Mouse (Mus musculus) 3T3-L1 (cell line): Measurements from ENCODE around the gene Ppid.
"Not testable (repeated sequence)": the region's sequence is repeated elsewhere in the genome, so short reads cannot be mapped to it uniquely, and the experiment has no call there.

Source experiments
- DNase-seq: peaks from one replicate; pipeline ENCODE4 v3.0.0-alpha.2; 2015; ENCODE audit warnings: low read depth, low spot score

The Ppid gene

DNA sequence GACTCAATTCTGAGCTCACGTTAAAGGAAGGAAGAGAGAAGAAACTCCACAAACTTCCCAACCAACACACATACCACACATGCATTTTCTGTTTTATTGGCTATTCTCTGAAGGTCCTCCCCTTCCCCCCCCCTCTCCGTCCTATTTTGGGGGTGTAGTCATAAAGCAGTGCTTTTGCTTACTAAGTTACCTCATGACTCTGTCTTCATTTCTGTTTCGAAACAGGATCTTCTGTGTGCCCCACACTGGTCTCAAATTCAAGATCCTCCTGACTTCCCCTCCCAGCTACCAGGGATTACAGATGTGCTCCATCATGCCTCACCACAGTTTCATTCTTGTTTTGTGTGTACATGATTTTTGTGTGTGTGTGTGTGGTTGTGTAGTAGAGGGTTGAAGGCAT, 18.7 kb upstream of the Ppid start:
- no peak for DNase-seq

DNA sequence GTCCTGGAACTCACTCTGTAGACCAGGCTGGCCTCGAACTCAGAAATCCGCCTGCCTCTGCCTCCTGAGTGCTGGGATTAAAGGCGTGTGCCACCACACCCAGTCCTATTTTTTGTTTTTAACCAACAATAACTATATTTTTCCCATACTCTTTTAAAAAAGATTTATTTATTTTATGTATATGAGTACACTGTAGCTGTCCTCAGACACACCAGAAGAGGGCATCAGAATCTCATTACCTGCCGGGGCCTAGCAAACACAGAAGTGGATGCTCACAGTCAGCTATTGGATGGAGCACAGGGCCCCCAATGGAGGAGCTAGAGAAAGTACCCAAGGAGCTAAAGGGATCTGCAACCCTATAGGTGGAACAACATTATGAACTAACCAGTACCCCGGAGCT, 17.8 kb upstream of the Ppid start:
- not testable (repeated sequence) for DNase-seq

- DNase-seq, result no peak
Observed at GRCm38 (mm10) chr3:79574336-79574735, 16.8 kb upstream of the Ppid start.

GRCm38 (mm10) chr3:79575576-79576467, 15.3 kb upstream of the Ppid start:
- DNase-seq, result peak; percentile 24

DNA sequence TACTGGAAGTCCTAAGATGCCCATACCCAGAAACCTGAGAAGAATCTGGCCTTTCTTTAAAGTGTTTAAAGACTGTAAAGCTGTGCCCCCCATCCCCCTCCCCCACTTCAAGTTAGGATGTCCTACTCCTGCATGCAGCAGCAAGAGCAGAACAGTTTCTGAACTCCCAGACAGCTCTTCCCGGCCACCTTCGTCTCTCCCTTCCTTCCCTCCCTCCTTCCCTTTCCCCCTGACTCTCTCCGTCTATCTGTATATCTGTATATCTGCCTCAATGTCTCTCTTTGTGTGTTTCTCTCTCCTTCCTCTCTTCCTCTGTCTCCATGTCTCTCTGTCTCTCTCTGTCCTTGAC, 14.7 kb upstream of the Ppid start:
- DNase-seq, result no peak

DNA sequence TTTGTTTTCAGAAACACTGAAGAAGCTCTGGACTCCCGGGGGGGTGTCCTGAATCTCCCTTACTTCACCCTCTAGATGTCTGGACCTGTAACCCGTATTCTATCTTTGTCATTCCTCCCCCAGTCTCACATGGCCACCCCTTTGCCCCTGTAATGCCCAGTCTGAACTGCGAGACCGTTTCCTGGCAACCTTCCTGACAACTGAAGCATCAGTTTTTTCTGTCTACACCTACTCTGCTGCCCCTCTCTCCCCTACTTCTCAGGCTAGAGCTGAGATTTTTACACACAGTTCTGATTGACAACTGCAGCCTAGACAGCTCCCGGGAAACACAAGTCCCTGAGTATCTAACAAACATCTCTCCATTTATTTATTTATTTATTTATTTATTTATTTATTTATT, 14.3 kb upstream of the Ppid start:
- DNase-seq, result no peak

- no peak for DNase-seq
Observed at GRCm38 (mm10) chr3:79577606-79578005, 13.5 kb upstream of the Ppid start.

DNA sequence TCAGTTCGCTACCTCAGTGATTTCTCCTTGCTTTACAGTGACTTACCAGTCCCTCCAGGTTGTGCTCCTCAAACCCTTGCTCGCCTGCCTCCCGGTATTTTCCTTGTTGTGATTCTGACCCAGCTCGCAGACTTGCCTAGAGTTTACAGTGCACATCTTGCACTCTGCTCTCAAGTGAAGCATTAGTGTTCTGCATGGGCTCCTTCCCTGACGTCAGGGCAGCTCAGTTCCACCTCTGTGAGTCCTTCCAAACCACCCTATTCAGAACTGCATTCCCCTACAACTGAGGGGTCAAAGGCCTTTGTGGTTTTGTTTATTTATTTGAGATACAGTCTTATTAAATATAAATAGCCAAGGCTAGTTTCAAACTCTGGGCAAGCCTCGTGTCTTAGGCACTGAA, 13.0 kb upstream of the Ppid start:
- DNase-seq, result no peak

- DNase-seq, result no peak
Observed at GRCm38 (mm10) chr3:79579891-79580575, 11.1 kb upstream of the Ppid start.

DNA sequence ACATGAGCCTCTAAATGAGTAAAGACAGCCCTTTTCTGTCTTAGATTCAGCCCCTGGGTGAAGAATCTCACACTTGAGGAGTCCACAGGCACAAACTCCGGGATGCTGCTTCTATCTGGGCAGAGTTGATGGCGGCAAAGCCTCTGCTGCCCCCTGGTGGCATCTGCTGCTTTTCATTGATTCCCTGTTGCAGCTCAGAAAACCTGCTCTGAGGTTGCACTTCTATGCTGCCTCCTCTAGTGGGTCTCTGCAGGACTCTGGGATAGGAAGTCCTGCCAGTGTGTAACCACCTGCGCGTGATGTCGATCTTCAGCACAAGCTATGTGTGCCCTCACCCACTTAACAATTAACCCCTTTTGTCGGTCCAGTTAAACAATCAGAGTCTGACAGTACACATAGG, 4.3 kb upstream of the Ppid start:
- DNase-seq, result peak; percentile 98

DNA sequence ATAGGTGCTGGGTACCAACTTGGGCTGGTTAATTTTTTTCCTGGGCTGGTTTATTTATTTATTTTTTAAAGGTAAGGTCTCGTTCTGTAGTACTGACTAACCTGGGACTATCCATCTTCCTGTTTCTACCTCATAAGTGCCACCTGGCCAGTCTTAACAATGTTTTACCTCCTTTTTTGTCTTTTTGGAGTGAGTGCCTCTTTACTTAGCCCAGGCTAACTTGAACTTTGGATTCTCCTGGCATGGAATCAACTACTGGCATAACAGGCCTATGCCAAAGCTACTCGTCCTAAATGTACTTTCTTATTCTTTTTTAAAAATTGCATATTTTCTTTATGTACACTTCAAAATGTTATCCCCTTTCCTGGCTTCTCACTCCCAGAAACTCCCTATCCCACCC, 1.5 kb upstream of the Ppid start:
- DNase-seq, result no peak

- DNase-seq, result no peak
Observed at GRCm38 (mm10) chr3:79591793-79592471, 790 bp downstream of the Ppid start.

DNA sequence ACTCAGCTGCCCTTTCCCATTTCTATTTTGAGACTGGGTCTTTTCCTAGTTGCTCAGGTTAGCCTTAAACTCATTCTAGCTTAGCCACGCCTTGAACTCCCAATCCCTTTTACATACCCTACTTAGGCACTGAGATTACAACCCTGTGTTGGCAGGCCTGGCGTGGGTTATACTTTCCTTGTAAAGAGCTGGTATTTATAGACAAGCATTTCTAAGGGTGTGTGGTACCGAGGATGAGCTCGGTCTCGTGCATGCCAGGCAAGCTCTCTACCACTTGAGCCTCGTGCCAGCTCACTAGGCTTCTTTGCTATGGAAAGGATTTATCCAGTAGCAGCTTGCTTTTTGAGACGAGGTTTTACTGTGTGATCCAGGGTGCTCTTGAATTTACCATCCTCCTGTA, 4.3 kb downstream of the Ppid start:
- no peak for DNase-seq

- no peak for DNase-seq
Observed at GRCm38 (mm10) chr3:79609886-79610285, 18.7 kb downstream of the Ppid start.

DNA sequence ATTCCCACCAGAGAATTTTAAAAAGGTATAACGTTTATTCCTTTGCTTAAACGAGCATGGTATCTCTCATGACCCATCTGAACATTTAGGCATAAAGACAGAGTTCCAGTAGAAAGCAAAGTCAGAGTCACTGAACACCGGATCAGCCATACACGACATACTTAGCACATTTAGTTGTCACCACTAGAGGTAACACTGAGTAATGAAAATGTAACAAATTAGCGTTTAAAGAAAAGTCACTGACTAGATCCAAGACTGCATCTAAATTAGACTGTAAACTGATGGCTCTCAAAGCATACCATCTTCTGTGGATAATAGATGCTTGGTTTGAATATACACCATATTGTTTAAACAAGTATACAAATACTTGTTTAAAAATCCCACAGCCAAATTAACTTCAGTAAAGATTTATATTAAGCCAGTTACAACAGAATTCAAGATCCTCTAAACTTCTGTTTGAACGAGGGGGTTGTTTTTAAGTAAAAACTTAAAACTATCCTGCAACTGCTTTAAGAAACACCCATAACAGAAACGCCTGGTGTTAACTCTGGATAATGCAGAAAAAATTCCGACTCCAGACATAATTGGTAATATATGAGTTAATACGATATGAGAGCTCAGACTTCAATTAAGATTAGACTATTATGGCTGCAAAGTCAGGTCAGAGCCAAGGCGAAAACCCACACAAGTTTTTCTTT, 36.5 kb downstream of the Ppid start:
- DNase-seq, result peak; percentile 48

DNA sequence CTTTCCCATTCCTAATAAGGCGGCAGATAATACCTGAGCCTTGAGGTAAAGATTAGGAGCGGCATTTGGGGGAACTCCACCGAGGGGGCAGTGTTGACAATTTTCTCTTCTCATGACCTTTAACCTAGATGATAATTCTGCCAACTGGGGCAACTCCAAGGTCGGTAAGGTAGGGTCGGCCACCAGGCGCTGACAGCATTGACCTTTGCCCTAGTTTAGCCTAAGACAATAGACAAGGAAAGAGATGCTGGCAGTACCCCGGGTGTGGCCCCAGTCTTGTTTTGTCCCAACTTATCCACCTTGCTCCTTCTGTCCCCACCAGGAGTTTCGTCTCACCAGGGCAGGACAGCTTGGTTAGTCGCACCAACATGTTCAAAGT, 37.0 kb downstream of the Ppid start:
- no peak for DNase-seq

GRCm38 (mm10) chr3:79628561-79629415, 37.6 kb downstream of the Ppid start, which contains the start of gene 4930579G24Rik:
Gene 4930579G24Rik (plus strand): TSS chr3:79629079.
- peak; percentile 100 for DNase-seq

- peak; percentile 94 for DNase-seq
Observed at GRCm38 (mm10) chr3:79629416-79629730, 38.2 kb downstream of the Ppid start, which contains the start of gene Etfdh. Gene Etfdh (minus strand): TSS chr3:79629500.

- no peak for DNase-seq
Observed at GRCm38 (mm10) chr3:79652129-79652528, 61.0 kb downstream of the Ppid start.
